Mouse (Mus musculus) lung, embryonic 14.5 days (tissue): ENCODE results near the gene Bid. TPM values are rescaled to one million over a fixed set of nuclear protein-coding genes. Genes with fewer than 3 reads are reported as not detected.
"Not testable (repeated sequence)": the region's sequence is repeated elsewhere in the genome, so short reads cannot be mapped to it uniquely, and the experiment has no call there.

ENCODE experiments used
- ATAC-seq: fragments of 200-750 bp; cut with Nextera tagmentation; 2 replicates; pipeline ENCODE4 v1.8.0; 2017; ENCODE audit warnings: mild to moderate bottlenecking, moderate TSS enrichment, moderate library complexity; ENCODE audit not compliant: insufficient read depth
- DNase-seq: peaks from one replicate; pipeline ENCODE4 v3.0.0-alpha.2; 2015
- H3K27ac ChIP-seq: fragments of 300-500 bp; sonication (generic); 2 replicates; pipeline ENCODE4 v1.5.1; 2014; ENCODE audit warnings: low read depth, mild to moderate bottlenecking, moderate library complexity
- H3K27me3 ChIP-seq: fragments of 300-500 bp; sonication (generic); 2 replicates; pipeline ENCODE4 v1.6.1; 2014; ENCODE audit warnings: low read length, control low read depth; ENCODE audit not compliant: insufficient read depth
- H3K36me3 ChIP-seq: fragments of 300-500 bp; sonication (generic); 2 replicates; pipeline ENCODE4 v1.6.1; 2014; ENCODE audit warnings: control low read depth; ENCODE audit not compliant: insufficient read depth
- H3K4me1 ChIP-seq: fragments of 300-500 bp; sonication (generic); 2 replicates; pipeline ENCODE4 v1.6.1; 2014; ENCODE audit warnings: antibody characterized with exemption, control low read depth; ENCODE audit not compliant: insufficient read depth
- H3K4me2 ChIP-seq: fragments of 300-500 bp; sonication (generic); 2 replicates; pipeline ENCODE4 v1.6.1; 2014; ENCODE audit warnings: mild to moderate bottlenecking
- H3K4me3 ChIP-seq: fragments of 300-500 bp; sonication (generic); 2 replicates; pipeline ENCODE4 v1.5.1; 2014; ENCODE audit warnings: low read depth, low read length
- H3K9ac ChIP-seq: fragments of 300-500 bp; sonication (generic); 2 replicates; pipeline ENCODE4 v1.6.1; 2014
- H3K9me3 ChIP-seq: fragments of 300-500 bp; sonication (generic); 2 replicates; pipeline ENCODE4 v1.6.1; 2016; ENCODE audit warnings: low read depth, low read length, control low read depth
- CTCF ChIP-seq: IDR thresholded peaks from 2 replicates; pipeline ENCODE4 v1.5.1; 2016; ENCODE audit warnings: antibody characterized with exemption, low read depth
- WGBS: fragments of 180-500 bp; shearing (Covaris S2); extraction: QIAGEN DNeasy Blood & Tissue Kit; methylation state at CpG from one replicate; pipeline ENCODE4 v1.1.7; 2014; 5-methylcytosine and 5-hydroxymethylcytosine counted together
- polyA plus RNA-seq: library from polyadenylated mRNA; unstranded; fragments of >200 nt; fragmentation: Nextera tagmentation; extraction: Ambion mirVana; gene quantifications from 2 replicates; pipeline ENCODE4 v1.2.1, GENCODE M21; 2014

Bid gene
- polyA plus RNA-seq, 1 experiment from 2014 or later: 18.1 TPM

GRCm38 (mm10) chr6:120911213-120912007, 5.2 kb downstream of the Bid start:
- no peak for ATAC-seq
- Histone ChIP-seq H3K27ac (no peak overlapping the region), H3K4me2 (no peak overlapping the region), H3K36me3 (no peaks in the 10 kb centered on the region), H3K4me3 (no peak overlapping the region), H3K9ac (no peak overlapping the region), H3K9me3 (no peaks in the 10 kb centered on the region), H3K27me3 (peaks cover 5% of the 10 kb centered on the region; the same call in 1 of the 2 replicates), H3K4me1 (0 out of 2 replicates have a peak, but pooled peaks cover 7% of the 10 kb centered on the region)
- 54% methylated on average over 13 of the region's 13 CpGs for WGBS
- no peak for TF ChIP-seq CTCF
- peak; percentile 47 for DNase-seq

GRCm38 (mm10) chr6:120909501-120909900, 7.2 kb downstream of the Bid start:
- no peak overlapping the region for H3K9ac ChIP-seq
- no peak overlapping the region for H3K4me3 ChIP-seq
- H3K4me2 ChIP-seq: no peak overlapping the region
- TF ChIP-seq CTCF: no peak
- H3K27ac ChIP-seq: no peak overlapping the region
- no peaks in the 10 kb centered on the region for H3K36me3 ChIP-seq
- 74% methylated on average over 3 of the region's 3 CpGs for WGBS
- no peak for ATAC-seq
- DNase-seq: no peak
- no peaks in the 10 kb centered on the region for H3K27me3 ChIP-seq
- 0 out of 2 replicates have a peak, but pooled peaks cover 5% of the 10 kb centered on the region for H3K4me1 ChIP-seq
- H3K9me3 ChIP-seq: no peaks in the 10 kb centered on the region

GRCm38 (mm10) chr6:120907876-120908597, 8.6 kb downstream of the Bid start:
- ATAC-seq, H3K9me3 ChIP-seq, H3K27me3 ChIP-seq, DNase-seq, H3K4me3 ChIP-seq, H3K4me1 ChIP-seq, H3K9ac ChIP-seq, H3K4me2 ChIP-seq, H3K36me3 ChIP-seq, H3K27ac ChIP-seq: not testable (repeated sequence)
- 87% methylated on average over 9 of the region's 10 CpGs for WGBS

- no peaks in the 10 kb centered on the region for H3K27me3 ChIP-seq
- 86% methylated on average over 6 of the region's 6 CpGs for WGBS
- ATAC-seq: no peak
- H3K4me1 ChIP-seq: 0 out of 2 replicates have a peak, but pooled peaks cover 2% of the 10 kb centered on the region
- DNase-seq: no peak
- no peak overlapping the region for H3K4me3 ChIP-seq
- no peak overlapping the region for H3K9ac ChIP-seq
- no peaks in the 10 kb centered on the region for H3K36me3 ChIP-seq
- no peak for TF ChIP-seq CTCF
- no peaks in the 10 kb centered on the region for H3K9me3 ChIP-seq
- H3K27ac ChIP-seq: no peak overlapping the region
- no peak overlapping the region for H3K4me2 ChIP-seq
These were observed 10.1 kb downstream of the Bid start for GRCm38 (mm10) chr6:120906521-120906920.

- Histone ChIP-seq H3K27ac (no peak overlapping the region), H3K9me3 (no peaks in the 10 kb centered on the region), H3K27me3 (no peaks in the 10 kb centered on the region), H3K9ac (no peak overlapping the region), H3K4me3 (no peak overlapping the region), H3K4me1 (no peaks in the 10 kb centered on the region), H3K4me2 (no peak overlapping the region), H3K36me3 (no peaks in the 10 kb centered on the region)
- no peak for TF ChIP-seq CTCF
- no peak for ATAC-seq
- 85% methylated on average over 5 of the region's 5 CpGs for WGBS
- no peak for DNase-seq
These were observed 11.5 kb downstream of the Bid start for GRCm38 (mm10) chr6:120905111-120905510.

GRCm38 (mm10) chr6:120903961-120904360, 12.7 kb downstream of the Bid start:
- WGBS: 79% methylated on average over 11 of the region's 11 CpGs
- H3K4me1 ChIP-seq: no peaks in the 10 kb centered on the region
- DNase-seq: no peak
- TF ChIP-seq CTCF: no peak
- ATAC-seq: no peak
- no peaks in the 10 kb centered on the region for H3K36me3 ChIP-seq
- H3K4me2 ChIP-seq: no peak overlapping the region
- H3K4me3 ChIP-seq: no peak overlapping the region
- no peak overlapping the region for H3K9ac ChIP-seq
- no peaks in the 10 kb centered on the region for H3K9me3 ChIP-seq
- no peak overlapping the region for H3K27ac ChIP-seq
- no peaks in the 10 kb centered on the region for H3K27me3 ChIP-seq

- Histone ChIP-seq H3K27me3 (no peaks in the 10 kb centered on the region), H3K36me3 (no peaks in the 10 kb centered on the region), H3K9me3 (no peaks in the 10 kb centered on the region), H3K27ac (no peak overlapping the region), H3K4me2 (no peak overlapping the region), H3K9ac (no peak overlapping the region), H3K4me1 (no peaks in the 10 kb centered on the region), H3K4me3 (no peak overlapping the region)
- ATAC-seq: peak; percentile 53; the same call in 1 of the 2 replicates
- TF ChIP-seq CTCF: peak; percentile 68
- 42% methylated on average over 5 of the region's 5 CpGs for WGBS
- peak; percentile 59 for DNase-seq
These were observed 13.2 kb downstream of the Bid start for GRCm38 (mm10) chr6:120903450-120903912.
